ENCODE assay signal across 8 mouse cellular contexts in genomic region chr17:72606251-72606650, GRCm38 (mm10). TPM values are rescaled to one million over a fixed set of nuclear protein-coding genes. Genes with fewer than 3 reads are reported as not detected.
A peak's percentile ranks its signal among the peaks of the same experiment; 100 is the strongest.
DNase-seq lines count a peak whose midpoint lies in the region; ATAC-seq and TF ChIP-seq lines count a peak whose summit lies in the region.

No protein-coding gene starts in this region.

- H3K9me3 ChIP-seq in intestine, postnatal 0 days (ENCODE audit: control insufficient read depth): no peaks in the 10 kb centered on the region
- no peaks in the 10 kb centered on the region for H3K9me3 ChIP-seq in intestine, embryonic 15.5 days
- no peaks in the 10 kb centered on the region for H3K9me3 ChIP-seq in neural tube, embryonic 12.5 days

- peaks cover 30% of the 10 kb centered on the region for H3K27me3 ChIP-seq in intestine, postnatal 0 days (replicated peaks; ENCODE audit: control insufficient read depth, insufficient read depth, low read length)
- H3K27me3 ChIP-seq in intestine, embryonic 15.5 days (replicated peaks): peaks cover 26% of the 10 kb centered on the region
- peaks cover 26% of the 10 kb centered on the region for H3K27me3 ChIP-seq in neural tube, embryonic 12.5 days (replicated peaks)
- H3K27me3 ChIP-seq in thymus, adult 2 months (ENCODE audit: control insufficient read depth, insufficient read depth, low read length): peaks cover 6% of the 10 kb centered on the region; the same call in 1 of the 2 replicates

- no peaks in the 10 kb centered on the region for H3K36me3 ChIP-seq in intestine, postnatal 0 days (ENCODE audit: control insufficient read depth, insufficient read depth)
- no peaks in the 10 kb centered on the region for H3K36me3 ChIP-seq in intestine, embryonic 15.5 days
- no peaks in the 10 kb centered on the region for H3K36me3 ChIP-seq in neural tube, embryonic 12.5 days
- H3K36me3 ChIP-seq in thymus, adult 2 months (ENCODE audit: control insufficient read depth, insufficient read depth, low read length): no peaks in the 10 kb centered on the region

- no peak overlapping the region for H3K27ac ChIP-seq in intestine, postnatal 0 days (ENCODE audit: low read depth, low read length)
- H3K27ac ChIP-seq in intestine, embryonic 15.5 days: no peak overlapping the region
- no peak overlapping the region for H3K27ac ChIP-seq in neural tube, embryonic 12.5 days
- no peak overlapping the region for H3K27ac ChIP-seq in thymus, adult 2 months (ENCODE audit: control insufficient read depth, insufficient read depth, low read length)

- intact Hi-C loops in left cerebral cortex, postnatal 10 days (cut with DNase I): loop anchor here (10.0 kb wide), 2 partner anchors 641 to 771 kb away; no protein-coding TSS in a partner anchor

- WGBS in intestine, postnatal 0 days: 10% methylated on average over 4 of the region's 4 CpGs
- 12% methylated on average over 4 of the region's 4 CpGs for WGBS in intestine, embryonic 15.5 days
- WGBS in neural tube, embryonic 12.5 days: 4% methylated on average over 4 of the region's 4 CpGs
- 7% methylated on average over 4 of the region's 4 CpGs for WGBS in thymus, adult 2 months

- H3K9ac ChIP-seq in intestine, postnatal 0 days (ENCODE audit: low read depth, low read length): no peak overlapping the region
- H3K9ac ChIP-seq in intestine, embryonic 15.5 days: no peak overlapping the region
- H3K9ac ChIP-seq in neural tube, embryonic 12.5 days: no peak overlapping the region

- H3K4me2 ChIP-seq in intestine, postnatal 0 days (replicated peaks; ENCODE audit: low read depth): no peak overlapping the region
- no peak overlapping the region for H3K4me2 ChIP-seq in intestine, embryonic 15.5 days (replicated peaks)
- H3K4me2 ChIP-seq in neural tube, embryonic 12.5 days (replicated peaks): no peak overlapping the region

- peak; percentile 95 for DNase-seq in brain, embryonic 14.5 days (ENCODE audit: low read depth)
- peak; percentile 14 for DNase-seq in fibroblast of lung, adult 2 months (ENCODE audit: low read depth)
- DNase-seq in heart, postnatal 4 days: peak; percentile 89
- DNase-seq in left cerebral cortex, postnatal 10 days (ENCODE audit: extremely low spot score in 1 of 2, low spot score in 2 of 2): peak; percentile 85 to 88
- peak; percentile 70 for DNase-seq in thymus, adult 2 months

- peak; percentile 86 for TF ChIP-seq CTCF in intestine, postnatal 0 days (IDR thresholded peaks at IDR 0.05; ENCODE audit: low read depth)
- peak; percentile 87 for TF ChIP-seq CTCF in brain, embryonic 14.5 days (IDR thresholded peaks at IDR 0.05; ENCODE audit: borderline replicate concordance, extremely low read depth, insufficient read depth, insufficient read length)
- TF ChIP-seq CTCF in thymus, adult 2 months (IDR thresholded peaks at IDR 0.05; ENCODE audit: borderline replicate concordance, control insufficient read depth, extremely low read depth, insufficient read depth, low read length, poor library complexity): no peak

- no peak for ATAC-seq in intestine, postnatal 0 days
- ATAC-seq in intestine, embryonic 15.5 days: no peak
- ATAC-seq in neural tube, embryonic 12.5 days (ENCODE audit: low FRiP score, low read depth): 0 out of 2 replicates have a peak, but pooled peaks have one; percentile 17

- no peak for TF ChIP-seq POLR2A in brain, embryonic 14.5 days (IDR thresholded peaks at IDR 0.05; ENCODE audit: borderline replicate concordance, extremely low read depth, insufficient read depth, insufficient read length, poor library complexity, severe bottlenecking)
- TF ChIP-seq POLR2A in thymus, adult 2 months (IDR thresholded peaks at IDR 0.05; ENCODE audit: control insufficient read depth, extremely low read depth, insufficient read depth, low read length, poor library complexity): no peak

- H3K4me3 ChIP-seq in intestine, postnatal 0 days (ENCODE audit: low read depth, low read length): no peak overlapping the region
- H3K4me3 ChIP-seq in intestine, embryonic 15.5 days (replicated peaks): no peak overlapping the region
- H3K4me3 ChIP-seq in neural tube, embryonic 12.5 days: no peak overlapping the region
- no peak overlapping the region for H3K4me3 ChIP-seq in thymus, adult 2 months (ENCODE audit: control insufficient read depth, insufficient read depth, low read length)

- H3K4me1 ChIP-seq in intestine, postnatal 0 days (replicated peaks; ENCODE audit: control insufficient read depth, insufficient read depth, low read length): no peaks in the 10 kb centered on the region
- H3K4me1 ChIP-seq in intestine, embryonic 15.5 days (replicated peaks): peaks cover 16% of the 10 kb centered on the region
- peaks cover 18% of the 10 kb centered on the region for H3K4me1 ChIP-seq in neural tube, embryonic 12.5 days
- H3K4me1 ChIP-seq in thymus, adult 2 months (replicated peaks; ENCODE audit: control insufficient read depth, insufficient read depth, low read length): peaks cover 5% of the 10 kb centered on the region

RNA-seq across cellular contexts. Expression of gene Alk, which starts 1.8 kb away (rescaled TPM):
- polyA plus RNA-seq in intestine, postnatal 0 days (2015; fragmentation: Nextera tagmentation; extraction: Ambion mirVana): 0.17 and 0.29 TPM in 2 replicates
- polyA plus RNA-seq in intestine, embryonic 15.5 days (2015; fragmentation: Nextera tagmentation; extraction: Ambion mirVana): 0.78 and 0.91 TPM in 2 replicates
- 1.3 and 3.7 TPM in 2 replicates for polyA plus RNA-seq in brain, embryonic 14.5 days (2012; rRNA removed)
- under 1 TPM; 0.07 to 0.19 TPM for total RNA-seq in heart, postnatal 4 days (2021)
- 1 to 10 TPM; 8.3 to 9.1 TPM for total RNA-seq in left cerebral cortex, postnatal 10 days (2021)
- polyA plus RNA-seq in neural tube, embryonic 12.5 days (2016; fragmentation: Nextera tagmentation; extraction: Ambion mirVana): 2.2 and 2.6 TPM in 2 replicates
- 0.03 TPM in 2 replicates for polyA plus RNA-seq in thymus, adult 2 months (2012; rRNA removed)

Comparison
In these comparisons a context has a peak if more than half of its experiments do, and no peak if none do; other contexts are left out.
1. DNase-seq: peak in every context shown above with its lines; median percentile 95 in brain, embryonic 14.5 days; 89 in heart, postnatal 4 days; 86 in left cerebral cortex, postnatal 10 days; 70 in thymus, adult 2 months; 14 in fibroblast of lung, adult 2 months.